Mouse (Mus musculus): Measurements from ENCODE around the gene Rras2.

- TF ChIP-seq CTCF (IDR thresholded peaks at IDR 0.05; ENCODE audit: low read depth, low read length) (no peak), POLR2A (IDR thresholded peaks at IDR 0.05; ENCODE audit: extremely low read depth, insufficient read depth, low read length) (no peak)
Observed at GRCm38 (mm10) chr7:114058927-114059441, 58.6 kb downstream of the Rras2 start.

Measured in liver, adult 2 months (tissue).